Mouse (Mus musculus): ENCODE data around the gene Hcn3.
"Not testable (repeated sequence)": the region's sequence is repeated elsewhere in the genome, so short reads cannot be mapped to it uniquely, and the experiment has no call there.

Gene Hcn3

GRCm38 (mm10) chr3:89179056-89179455, 19.1 kb upstream of the Hcn3 start:
- DNase-seq, result no peak

DNA sequence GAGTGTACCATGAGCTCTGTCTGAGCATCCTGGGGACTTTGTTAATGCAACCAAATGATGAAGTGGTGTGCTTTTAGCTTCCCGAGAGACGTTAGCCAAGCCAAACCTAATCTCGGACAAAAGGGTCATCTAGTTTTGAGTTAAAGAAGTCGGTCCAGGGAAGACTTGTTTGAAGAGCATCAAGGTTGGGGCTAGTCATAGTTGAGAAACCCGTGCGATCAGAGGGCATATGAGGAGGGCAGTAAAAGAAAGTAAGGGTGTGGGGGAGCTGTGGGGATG, 18.1 kb upstream of the Hcn3 start:
- no peak for DNase-seq

- DNase-seq, result peak; percentile 93
Measured at GRCm38 (mm10) chr3:89177242-89178106, 17.5 kb upstream of the Hcn3 start, which contains the start of gene Scamp3. Scamp3 (plus strand) TSS chr3:89177473.

GRCm38 (mm10) chr3:89176421-89176820, 16.4 kb upstream of the Hcn3 start:
- no peak for DNase-seq

- no peak for DNase-seq
Measured at GRCm38 (mm10) chr3:89175544-89175943, 15.5 kb upstream of the Hcn3 start.

- no peak for DNase-seq
Measured at GRCm38 (mm10) chr3:89174844-89175243, 14.8 kb upstream of the Hcn3 start.

- DNase-seq, result no peak
Measured at GRCm38 (mm10) chr3:89166945-89167344, 6.9 kb upstream of the Hcn3 start.

DNA sequence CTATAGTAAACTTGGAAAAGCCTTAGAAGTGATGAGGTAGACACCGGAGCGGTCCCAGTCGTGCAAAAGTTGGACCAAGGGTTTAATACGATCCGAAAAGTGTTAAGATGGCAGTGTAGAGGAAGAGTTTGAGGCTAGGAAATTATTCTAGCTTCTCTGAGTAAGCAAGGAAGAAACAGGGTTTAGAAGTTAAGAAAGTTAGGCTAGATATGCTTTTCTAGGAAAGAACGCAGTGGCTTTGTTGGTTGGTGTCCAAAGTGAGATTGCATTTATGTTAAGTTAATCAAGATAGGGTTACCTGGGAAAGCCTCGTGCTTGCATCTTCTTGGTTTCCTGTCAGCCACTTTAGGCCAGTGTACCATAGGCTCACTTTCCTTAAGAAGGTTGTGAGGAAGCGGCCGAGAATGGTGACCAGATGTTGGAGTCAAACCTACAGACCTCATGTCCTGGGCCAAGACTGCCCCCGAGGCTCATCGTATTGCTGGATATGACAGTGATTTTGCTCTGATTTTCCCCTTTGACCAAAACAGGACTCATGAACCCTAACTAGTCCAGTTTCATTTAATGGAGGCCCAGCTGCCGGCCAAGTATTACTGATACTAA, 5.4 kb upstream of the Hcn3 start:
- no peak for DNase-seq

DNA sequence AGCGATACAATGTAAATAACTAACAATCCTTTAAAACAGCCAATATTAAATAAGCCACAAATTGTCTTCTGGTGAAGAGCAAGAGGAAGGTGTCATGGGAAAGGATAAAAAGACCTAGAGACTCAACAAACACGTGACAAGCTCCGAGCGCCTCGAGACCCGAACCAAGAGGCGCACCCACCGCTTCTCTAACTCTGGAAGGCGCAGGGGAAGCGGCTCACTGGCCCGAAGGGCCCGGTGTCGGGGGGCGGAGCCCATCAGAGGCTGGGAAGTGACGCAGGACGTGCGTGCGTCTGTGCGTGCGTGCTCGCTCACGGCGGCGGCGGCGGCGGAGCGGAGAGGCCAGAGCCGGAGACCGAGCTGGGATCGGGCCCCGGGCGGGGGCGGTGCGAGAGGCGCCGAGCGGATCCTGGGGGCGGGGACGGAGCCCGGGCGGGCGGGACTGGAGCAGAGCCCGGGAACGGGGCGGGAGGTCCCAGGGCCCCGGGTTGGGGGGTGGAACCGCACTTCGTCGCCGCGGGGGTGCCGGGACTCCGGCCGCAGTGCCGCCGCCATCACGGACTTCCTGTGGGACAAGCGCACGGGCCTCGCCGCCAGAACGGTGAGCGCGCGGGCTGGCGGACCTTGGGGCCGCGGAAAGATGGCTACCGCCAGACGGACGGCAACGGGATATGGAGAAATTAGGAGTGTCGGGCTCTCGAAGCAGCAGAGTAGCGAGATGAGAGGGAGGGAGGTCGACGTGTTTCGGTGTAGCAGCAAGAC, 4.7 kb upstream of the Hcn3 start, which contains the start of gene Clk2:
Gene Clk2 (plus strand): TSS at position 290 of the 762 bp plus-strand sequence.
- DNase-seq, result peak; percentile 96

DNA sequence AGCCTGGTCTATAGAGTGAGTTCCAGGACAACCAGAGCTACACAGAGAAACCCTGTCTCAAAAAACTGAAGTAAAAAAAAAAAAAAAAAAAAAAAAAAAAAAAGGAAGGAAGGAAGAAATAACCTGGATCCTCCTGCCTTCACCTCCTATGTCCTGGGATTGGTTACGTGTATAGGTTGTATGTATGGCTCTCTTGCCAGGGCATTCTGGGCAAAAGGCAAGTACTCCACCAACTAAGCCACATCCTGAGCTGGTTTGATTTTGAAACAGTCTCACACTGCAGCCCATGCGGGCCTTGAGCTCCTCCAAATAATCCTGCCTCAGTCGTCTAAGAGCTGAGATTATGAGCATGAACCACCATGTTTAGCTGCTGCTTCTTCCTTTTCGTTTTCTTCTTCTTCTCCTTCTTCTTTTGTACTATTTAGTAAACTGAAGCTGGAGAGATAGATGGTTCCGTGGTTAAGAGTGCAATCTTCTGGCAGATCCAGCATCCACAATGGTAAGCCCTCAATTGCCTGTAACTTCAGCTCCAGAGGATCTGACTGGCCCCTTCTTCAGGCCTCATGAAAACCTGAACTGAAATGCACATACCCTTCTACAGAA, 3.7 kb upstream of the Hcn3 start:
- no peak for DNase-seq

DNA sequence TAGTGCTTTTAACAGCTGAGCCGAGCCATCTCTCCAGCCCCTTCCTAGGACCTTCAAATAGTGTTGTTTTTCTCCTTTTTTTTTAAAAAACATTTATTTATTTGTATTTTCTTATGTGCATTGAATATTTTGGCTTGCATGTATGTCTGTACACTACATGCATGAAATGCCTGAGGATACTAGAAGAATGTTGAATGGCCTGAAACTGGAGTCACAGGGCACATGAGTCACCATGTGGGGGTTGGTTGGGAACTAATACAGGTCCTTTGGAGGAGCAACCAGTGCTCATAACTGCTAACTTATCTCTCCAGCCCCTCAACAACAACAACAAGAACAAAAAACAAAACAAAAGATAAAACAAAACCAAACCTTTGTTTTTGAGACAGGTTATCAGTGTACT, 3.1 kb upstream of the Hcn3 start:
- no peak for DNase-seq

DNA sequence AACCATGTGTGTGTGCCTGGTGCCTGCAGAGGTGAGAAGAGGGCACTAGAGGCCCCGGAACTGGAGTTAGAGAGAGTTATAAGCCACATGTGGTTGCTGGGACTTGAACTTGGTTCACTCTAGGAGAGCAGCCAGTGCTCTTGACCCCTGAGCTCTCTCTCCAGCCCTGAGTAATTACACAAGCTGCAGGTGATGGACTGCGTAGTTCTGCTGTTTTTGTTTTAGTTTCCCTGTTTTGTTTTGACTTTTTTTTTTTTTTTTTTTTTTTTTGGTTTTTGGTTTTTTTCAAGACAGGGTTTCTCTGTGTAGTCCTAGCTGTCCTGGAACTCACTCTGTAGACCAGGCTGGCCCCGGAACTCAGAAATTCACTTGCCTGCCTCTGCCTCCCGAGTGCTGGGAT, 1.8 kb upstream of the Hcn3 start:
- no peak for DNase-seq

DNA sequence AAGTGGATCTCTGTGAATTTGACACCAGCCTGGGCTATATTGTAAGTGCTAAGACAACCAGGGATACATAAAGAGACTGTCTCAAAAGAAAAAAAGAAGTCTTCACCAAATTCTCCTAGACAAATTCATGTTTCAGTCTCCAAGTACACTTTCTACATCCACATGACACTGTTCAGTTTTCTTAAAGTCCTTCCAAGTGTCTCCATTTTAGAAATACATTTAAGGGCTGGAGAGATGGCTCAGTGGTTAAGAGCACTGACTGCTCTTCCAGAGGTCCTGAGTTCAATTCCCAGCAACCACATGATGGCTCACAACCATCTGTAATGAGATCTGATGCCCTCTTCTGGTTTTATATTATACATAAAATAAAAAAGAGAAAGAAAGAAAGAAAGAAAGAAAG, 1.2 kb upstream of the Hcn3 start:
- not testable (repeated sequence) for DNase-seq

DNA sequence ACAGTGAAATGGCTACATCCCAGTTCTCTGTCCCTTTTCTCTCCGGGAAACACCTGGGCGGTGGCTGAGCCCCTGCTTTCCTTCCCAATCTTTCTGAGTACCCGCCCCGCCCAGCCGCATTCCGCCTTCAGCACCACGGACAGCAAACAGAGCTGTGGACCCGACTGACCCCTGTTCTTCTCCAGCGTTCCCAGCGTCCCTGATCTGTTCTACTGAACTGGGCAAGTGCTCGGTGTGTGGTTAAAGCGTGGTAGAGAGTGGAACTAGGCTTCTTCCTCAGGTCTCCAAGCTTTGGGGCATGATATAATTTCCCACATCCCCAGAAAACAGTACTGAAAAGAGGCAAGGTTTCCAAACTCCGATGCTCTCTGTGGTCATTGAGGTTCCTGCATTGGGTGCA, 785 bp downstream of the Hcn3 start:
- DNase-seq, result no peak

DNA sequence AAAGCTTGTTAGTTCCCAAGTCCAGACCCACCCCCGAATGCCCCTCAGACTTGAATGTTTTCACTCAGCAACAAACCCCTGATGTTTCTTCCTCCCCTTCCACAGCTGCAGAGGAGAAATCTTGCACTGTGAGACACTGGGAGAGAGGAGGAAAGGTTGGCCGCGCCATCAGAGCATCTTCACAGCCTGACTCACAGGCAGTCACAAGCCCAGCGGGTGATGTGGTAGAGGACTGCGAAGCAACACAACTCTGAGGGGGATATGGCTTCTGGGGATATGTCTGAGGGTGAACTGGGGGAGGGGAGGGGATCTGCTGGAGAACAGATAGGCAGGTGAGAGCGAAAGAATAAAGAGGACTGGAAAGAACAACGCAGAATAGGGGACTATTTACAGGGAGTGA, 1.3 kb downstream of the Hcn3 start:
- DNase-seq, result no peak

DNA sequence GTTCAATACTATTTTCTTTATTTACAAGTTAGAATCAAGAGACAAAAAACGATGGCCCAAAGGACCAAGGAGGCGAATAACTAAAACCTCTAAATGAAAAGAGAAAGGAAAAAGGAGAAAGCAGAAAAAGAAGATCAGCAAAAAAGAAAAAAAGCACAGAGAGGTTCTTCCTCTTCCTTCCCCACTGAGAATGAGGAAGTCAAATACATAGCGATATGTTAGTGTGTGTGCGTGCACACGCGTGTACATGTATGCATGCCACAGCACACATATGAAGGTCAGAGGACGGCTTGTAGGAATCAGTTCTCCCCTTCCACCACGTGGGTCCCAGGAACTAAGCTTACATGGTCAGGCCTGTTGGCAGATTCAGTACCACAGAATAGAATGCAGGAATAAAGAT, 3.0 kb downstream of the Hcn3 start:
- no peak for DNase-seq

GRCm38 (mm10) chr3:89152084-89152835, 7.7 kb downstream of the Hcn3 start:
- no peak for DNase-seq

DNA sequence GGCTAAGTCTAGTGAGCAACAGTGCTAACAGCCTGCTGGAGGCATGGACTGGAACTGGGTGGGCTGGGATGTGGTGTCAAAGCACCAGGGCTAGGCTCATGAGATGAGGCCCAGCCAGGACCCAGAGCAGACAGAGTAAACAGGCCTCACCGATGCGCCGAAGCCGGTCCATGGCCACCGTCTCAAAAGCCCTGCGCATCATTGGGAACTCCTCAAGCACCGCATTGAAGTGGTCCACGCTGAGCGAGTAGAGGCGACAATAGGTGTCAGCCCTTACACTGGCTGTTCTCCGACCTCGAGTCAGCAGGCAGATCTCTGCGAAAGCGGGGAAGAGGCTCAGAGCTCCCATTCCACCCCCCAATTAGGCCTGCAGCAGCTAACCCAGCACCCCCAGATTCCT, 11.4 kb downstream of the Hcn3 start:
- DNase-seq, result no peak

GRCm38 (mm10) chr3:89147979-89148311, 12.1 kb downstream of the Hcn3 start:
- no peak for DNase-seq

GRCm38 (mm10) chr3:89147101-89147978, 12.7 kb downstream of the Hcn3 start:
- no peak for DNase-seq

GRCm38 (mm10) chr3:89145566-89145965, 14.4 kb downstream of the Hcn3 start:
- no peak for DNase-seq

DNA sequence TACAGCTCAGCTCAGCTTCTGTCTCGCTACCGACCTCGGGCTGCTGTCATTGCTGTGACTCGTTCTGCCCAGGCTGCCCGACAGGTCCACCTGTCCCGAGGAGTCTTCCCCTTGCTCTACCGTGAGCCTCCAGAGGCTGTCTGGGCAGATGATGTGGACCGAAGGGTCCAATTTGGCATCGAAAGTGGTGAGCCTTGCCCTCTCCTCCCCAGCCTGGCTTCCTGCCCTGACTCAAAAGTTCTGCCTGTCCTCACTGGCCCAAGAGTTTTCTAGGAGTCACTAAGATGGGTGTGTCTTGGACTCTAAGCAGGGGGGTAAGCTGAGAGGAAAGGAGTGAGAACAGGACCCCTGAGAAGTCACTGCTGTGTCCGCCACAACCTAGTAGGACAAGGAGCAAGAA, 15.2 kb downstream of the Hcn3 start:
- no peak for DNase-seq

All from right cerebral cortex, adult 18-20 months (tissue).